Mouse (Mus musculus) G1E (cell line): Measurements from ENCODE around the gene Hand2.

ENCODE experiments used
- CTCF ChIP-seq: IDR thresholded peaks from 2 replicates; pipeline ENCODE4 v1.5.1; 2012; ENCODE audit warnings: low read depth, low read length, inconsistent platforms, mixed read lengths
- GATA1 ChIP-seq: IDR thresholded peaks from 2 replicates; pipeline ENCODE4 v1.6.1; 2012; ENCODE audit warnings: borderline replicate concordance, low read length, inconsistent platforms, mixed read lengths
- GATA2 ChIP-seq: IDR thresholded peaks from 2 replicates; pipeline ENCODE4 v1.6.1; 2012; ENCODE audit warnings: low read depth, low read length, inconsistent platforms, borderline replicate concordance
- POLR2AphosphoS5 ChIP-seq: IDR thresholded peaks from 2 replicates; pipeline ENCODE4 v1.6.1; 2012; ENCODE audit warnings: low read depth, low read length, inconsistent platforms; ENCODE audit not compliant: insufficient replicate concordance
- TAL1 ChIP-seq: conservative IDR thresholded peaks from 2 replicates; pipeline ENCODE4 v1.6.1; 2012; ENCODE audit warnings: low read depth, low read length, inconsistent platforms, mixed read lengths

- TF ChIP-seq CTCF (no peak), POLR2AphosphoS5 (no peak), TAL1 (no peak), GATA2 (no peak), GATA1 (no peak)
Measured at GRCm38 (mm10) chr8:57333483-57333770, 12.6 kb downstream of the Hand2 start.
